Mouse (Mus musculus): ENCODE measurements around the gene Col27a1.

GRCm38 (mm10) chr4:63217513-63217912, 3.7 kb downstream of the Col27a1 start:
- TF ChIP-seq CTCF (IDR thresholded peaks at IDR 0.05; ENCODE audit: low read depth) = no peak
- no peak for TF ChIP-seq EP300 (IDR thresholded peaks at IDR 0.05; ENCODE audit: low read depth)

All from liver, postnatal 0 days (tissue).